Mouse (Mus musculus) testis, adult 2 months (tissue): ENCODE results near the gene A930017K11Rik. TPM values are rescaled to one million over a fixed set of nuclear protein-coding genes. Genes with fewer than 3 reads are reported as not detected.

Experiments
- H3K27ac ChIP-seq: fragments of 200-500 bp; 2 replicates; pipeline ENCODE4 v1.5.1; 2012; ENCODE audit warnings: low read depth, low read length; ENCODE audit not compliant: control insufficient read depth, insufficient read depth
- H3K27me3 ChIP-seq: fragments of 200-500 bp; 2 replicates; pipeline ENCODE4 v1.6.1; 2012; ENCODE audit warnings: mild to moderate bottlenecking, low read length, moderate library complexity; ENCODE audit not compliant: control insufficient read depth, insufficient read depth
- H3K36me3 ChIP-seq: fragments of 200-500 bp; 2 replicates; pipeline ENCODE4 v1.6.1; 2012; ENCODE audit warnings: mild to moderate bottlenecking, low read length; ENCODE audit not compliant: control insufficient read depth, insufficient read depth
- H3K4me1 ChIP-seq: fragments of 200-500 bp; 2 replicates; pipeline ENCODE4 v1.6.1; 2012; ENCODE audit warnings: low read length; ENCODE audit not compliant: control insufficient read depth, insufficient read depth
- H3K4me3 ChIP-seq: fragments of 200-500 bp; 2 replicates; pipeline ENCODE4 v1.5.1; 2012; ENCODE audit warnings: low read depth, mild to moderate bottlenecking, low read length, moderate library complexity, mixed read lengths; ENCODE audit not compliant: control insufficient read depth
- CTCF ChIP-seq: fragments of 200-500 bp; IDR thresholded peaks from 2 replicates; pipeline ENCODE4 v1.5.1; 2012; ENCODE audit warnings: low read depth, mild to moderate bottlenecking, inconsistent platforms, low read length, moderate library complexity; ENCODE audit not compliant: control insufficient read depth, insufficient read depth, insufficient replicate concordance
- POLR2A ChIP-seq: fragments of 200-500 bp; IDR thresholded peaks from 2 replicates; pipeline ENCODE4 v1.6.1; 2012; ENCODE audit warnings: low read depth, mild to moderate bottlenecking, inconsistent platforms, low read length, moderate library complexity; ENCODE audit not compliant: control insufficient read depth
- polyA plus RNA-seq: library from polyadenylated mRNA; depleted of rRNA; stranded (reverse); fragments of >200 nt; gene quantifications from 2 replicates; pipeline ENCODE4 v1.2.3, GENCODE M21; 2012

A930017K11Rik gene
- polyA plus RNA-seq, 1 experiment: 0.10 TPM

DNA sequence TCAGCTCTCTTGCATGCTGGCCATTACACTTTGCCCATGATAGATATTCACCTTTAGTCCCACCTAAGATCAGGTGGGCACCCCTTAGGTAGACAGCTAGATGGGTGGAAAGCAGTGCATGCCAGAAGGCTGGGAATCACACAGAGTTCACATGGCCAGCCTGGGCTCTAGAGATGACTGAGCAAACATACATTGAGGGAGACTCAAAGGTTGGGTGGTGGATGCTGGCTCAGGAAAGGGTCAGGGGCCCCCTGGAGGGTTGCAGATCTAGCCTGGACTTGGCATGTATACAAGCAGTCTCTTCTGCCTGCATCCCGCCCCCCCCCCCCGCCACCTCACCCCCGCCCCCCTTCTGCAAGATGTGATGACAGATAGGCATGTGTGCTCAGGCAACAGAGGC, 1.7 kb downstream of the A930017K11Rik start:
- Histone ChIP-seq H3K4me1 (peaks cover 3% of the 10 kb centered on the region), H3K27me3 (no peaks in the 10 kb centered on the region), H3K36me3 (no peaks in the 10 kb centered on the region), H3K27ac (no peak overlapping the region), H3K4me3 (no peak overlapping the region)
- TF ChIP-seq POLR2A: no peak
- no peak for TF ChIP-seq CTCF

GRCm38 (mm10) chr17:25949981-25950380, 2.4 kb downstream of the A930017K11Rik start:
- TF ChIP-seq POLR2A (no peak), CTCF (no peak)
- Histone ChIP-seq H3K36me3 (no peaks in the 10 kb centered on the region), H3K27ac (no peak overlapping the region), H3K4me1 (peaks cover 3% of the 10 kb centered on the region), H3K27me3 (no peaks in the 10 kb centered on the region), H3K4me3 (no peak overlapping the region)

DNA sequence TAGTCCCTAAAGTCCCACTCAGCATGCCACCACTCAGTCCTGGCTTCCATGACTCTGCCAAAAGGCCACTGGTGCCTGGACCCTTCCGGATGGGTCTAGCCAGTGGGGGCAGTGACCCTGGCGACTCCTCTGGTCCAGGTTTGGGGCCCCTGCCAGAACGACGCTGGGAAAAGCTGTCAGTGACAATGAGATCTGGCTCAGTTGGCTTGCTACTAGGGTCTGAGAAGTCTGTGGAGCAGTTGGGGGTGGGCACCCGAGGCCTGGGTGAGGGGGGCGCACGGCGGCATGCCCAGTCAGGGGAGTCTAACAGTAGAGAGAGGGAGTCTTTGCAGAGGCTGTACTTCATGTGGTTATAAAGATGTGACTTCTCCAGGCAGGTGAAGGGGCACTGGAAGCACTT, 4.3 kb downstream of the A930017K11Rik start:
- Histone ChIP-seq H3K27me3 (no peaks in the 10 kb centered on the region), H3K36me3 (no peaks in the 10 kb centered on the region), H3K4me1 (peaks cover 3% of the 10 kb centered on the region), H3K27ac (no peak overlapping the region), H3K4me3 (no peak overlapping the region)
- TF ChIP-seq CTCF (no peak), POLR2A (no peak)

- no peaks in the 10 kb centered on the region for H3K36me3 ChIP-seq
- H3K4me1 ChIP-seq: peaks cover 3% of the 10 kb centered on the region
- H3K27ac ChIP-seq: no peak overlapping the region
These were observed 4.8 kb downstream of the A930017K11Rik start for GRCm38 (mm10) chr17:25947576-25947975.

DNA sequence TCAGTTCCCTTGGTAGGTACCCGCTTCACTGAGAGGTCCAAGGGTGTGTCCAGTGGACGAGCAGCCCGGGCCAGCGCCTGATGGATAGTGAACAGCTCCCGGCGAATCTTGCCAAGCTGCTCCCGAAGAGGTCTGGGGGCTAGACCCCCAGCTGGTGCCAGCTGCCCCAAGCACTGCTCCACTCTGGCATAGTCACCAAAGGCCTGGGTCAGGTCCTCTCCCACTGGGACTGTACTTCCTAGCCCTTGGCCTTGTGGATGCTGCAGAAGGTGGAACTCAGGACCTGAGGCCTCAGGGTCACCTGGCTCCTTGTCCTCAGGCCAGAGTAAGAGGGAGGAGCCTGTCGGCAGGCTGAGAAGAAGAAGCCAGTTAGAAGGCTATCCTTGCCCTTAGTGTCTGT, 5.5 kb downstream of the A930017K11Rik start:
- Histone ChIP-seq H3K27me3 (no peaks in the 10 kb centered on the region), H3K4me3 (no peak overlapping the region), H3K27ac (no peak overlapping the region)

More at GRCm38 (mm10) chr17:25947576-25947975, 4.8 kb downstream of the A930017K11Rik start:
- H3K4me3 ChIP-seq: no peak overlapping the region
- no peaks in the 10 kb centered on the region for H3K27me3 ChIP-seq
- TF ChIP-seq POLR2A (no peak), CTCF (no peak)

DNA sequence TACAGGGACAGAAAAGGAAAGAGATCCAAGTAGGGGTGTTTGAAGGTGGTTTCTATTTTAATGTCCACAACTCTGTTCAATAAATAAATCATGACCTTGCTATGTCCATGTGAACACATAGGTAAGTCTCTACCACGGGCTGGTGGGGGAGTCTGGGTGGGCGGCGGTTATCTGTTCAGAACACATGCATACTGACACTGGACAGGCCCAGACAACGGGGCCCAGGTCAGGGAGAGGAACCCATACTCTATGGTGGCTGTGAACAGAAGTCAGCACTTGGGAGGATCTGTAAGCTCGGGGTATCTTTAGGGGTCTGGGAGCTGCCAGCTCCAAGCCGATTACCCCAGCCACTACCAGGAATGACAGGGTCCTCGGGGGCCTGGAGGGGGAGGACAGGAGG, 6.0 kb downstream of the A930017K11Rik start:
- Histone ChIP-seq H3K4me1 (peaks cover 2% of the 10 kb centered on the region; the same call in 1 of the 2 replicates), H3K4me3 (no peak overlapping the region), H3K27ac (no peak overlapping the region), H3K36me3 (no peaks in the 10 kb centered on the region), H3K27me3 (no peaks in the 10 kb centered on the region)
- TF ChIP-seq POLR2A (no peak), CTCF (no peak)

More for the DNA sequence above, 5.5 kb downstream of the A930017K11Rik start:
- no peaks in the 10 kb centered on the region for H3K36me3 ChIP-seq
- peaks cover 4% of the 10 kb centered on the region for H3K4me1 ChIP-seq
- no peak for TF ChIP-seq CTCF
- TF ChIP-seq POLR2A: no peak

- no peak overlapping the region for H3K4me3 ChIP-seq
- H3K4me1 ChIP-seq: peaks cover 6% of the 10 kb centered on the region
- no peaks in the 10 kb centered on the region for H3K27me3 ChIP-seq
- no peaks in the 10 kb centered on the region for H3K36me3 ChIP-seq
- TF ChIP-seq POLR2A (no peak), CTCF (no peak)
- no peak overlapping the region for H3K27ac ChIP-seq
These were observed 6.7 kb downstream of the A930017K11Rik start for GRCm38 (mm10) chr17:25945517-25946155.

- no peaks in the 10 kb centered on the region for H3K36me3 ChIP-seq
- no peak within 1 kb of the TSS for H3K27ac ChIP-seq
- H3K4me1 ChIP-seq: peaks cover 7% of the 10 kb centered on the region
- TF ChIP-seq CTCF (no peak), POLR2A (no peak)
- no peaks in the 10 kb centered on the region for H3K27me3 ChIP-seq
- no peak within 1 kb of the TSS for H3K4me3 ChIP-seq
These were observed 7.8 kb downstream of the A930017K11Rik start, which contains the start of the genes Pigq and Nhlrc4 for GRCm38 (mm10) chr17:25944366-25945163. Gene Pigq (minus strand): TSS chr17:25944936. Gene Nhlrc4 (minus strand): TSS chr17:25944961.
